Mouse (Mus musculus) frontal cortex, adult (tissue): Measurements from ENCODE around the gene Pcbp4.
"Not testable (repeated sequence)": the region's sequence is repeated elsewhere in the genome, so short reads cannot be mapped to it uniquely, and the experiment has no call there.

Experiments used
- ATAC-seq: cut with Nextera tagmentation; 2 replicates; pipeline ENCODE4 v1.9.2; 2017; ENCODE audit warnings: mild to moderate bottlenecking, moderate library complexity, mixed read lengths; ENCODE audit not compliant: low TSS enrichment

Gene Pcbp4

GRCm38 (mm10) chr9:106480541-106480940, 27.4 kb downstream of the Pcbp4 start:
- ATAC-seq: no peak

- no peak for ATAC-seq
Observed at GRCm38 (mm10) chr9:106481075-106481474, 28.0 kb downstream of the Pcbp4 start.

GRCm38 (mm10) chr9:106481676-106482075, 28.6 kb downstream of the Pcbp4 start:
- ATAC-seq: no peak

- ATAC-seq: no peak
Observed at GRCm38 (mm10) chr9:106482578-106483115, 29.6 kb downstream of the Pcbp4 start.

- ATAC-seq: no peak
Observed at GRCm38 (mm10) chr9:106483136-106483535, 30.0 kb downstream of the Pcbp4 start.

GRCm38 (mm10) chr9:106483606-106484005, 30.5 kb downstream of the Pcbp4 start:
- no peak for ATAC-seq

GRCm38 (mm10) chr9:106485076-106485475, 32.0 kb downstream of the Pcbp4 start:
- ATAC-seq: no peak

- ATAC-seq: not testable (repeated sequence)
Observed at GRCm38 (mm10) chr9:106487602-106488001, 34.5 kb downstream of the Pcbp4 start.

GRCm38 (mm10) chr9:106499667-106500066, 46.6 kb downstream of the Pcbp4 start, which contains the start of gene Iqcf1:
TSS of gene Iqcf1 (plus strand) at chr9:106499967.
- no peak for ATAC-seq

GRCm38 (mm10) chr9:106501846-106502245, 48.8 kb downstream of the Pcbp4 start:
- ATAC-seq: no peak

- no peak for ATAC-seq
Observed at GRCm38 (mm10) chr9:106504246-106504645, 51.2 kb downstream of the Pcbp4 start.

- ATAC-seq: no peak; the same call in 1 of the 2 replicates
Observed at GRCm38 (mm10) chr9:106509356-106509755, 56.3 kb downstream of the Pcbp4 start.

GRCm38 (mm10) chr9:106512729-106513450, 59.8 kb downstream of the Pcbp4 start:
- ATAC-seq: peak; percentile 27; the same call in 1 of the 2 replicates

- ATAC-seq: no peak
Observed at GRCm38 (mm10) chr9:106513566-106513965, 60.5 kb downstream of the Pcbp4 start.
